Mouse (Mus musculus): ENCODE data around the gene Kcnk4. TPM values are rescaled to one million over a fixed set of nuclear protein-coding genes. Genes with fewer than 3 reads are reported as not detected.

Kcnk4 gene
- total RNA-seq, 2 experiments from 2014 or later, result not detected

DNA sequence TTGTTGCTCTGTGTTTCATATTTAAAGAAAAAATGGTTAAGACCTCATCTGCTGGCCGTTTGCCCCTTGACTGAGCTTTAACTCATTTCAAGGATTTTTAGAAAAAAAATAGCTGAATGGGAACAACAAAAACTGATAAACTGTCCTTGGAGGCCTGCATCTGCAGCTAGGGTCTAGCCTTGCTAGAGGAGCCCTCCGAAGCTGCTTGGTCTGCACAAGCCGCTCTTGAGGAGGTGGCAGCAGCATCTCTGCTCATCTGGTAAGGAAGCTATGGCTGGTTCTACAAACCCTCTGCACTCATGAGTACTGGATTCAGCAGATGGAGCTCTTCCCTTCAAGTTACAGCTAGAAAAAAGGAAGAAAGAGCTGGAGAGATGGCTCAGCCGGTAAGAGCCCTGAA lies 56.4 kb downstream of the Kcnk4 start:
- DNase-seq, result no peak

DNA sequence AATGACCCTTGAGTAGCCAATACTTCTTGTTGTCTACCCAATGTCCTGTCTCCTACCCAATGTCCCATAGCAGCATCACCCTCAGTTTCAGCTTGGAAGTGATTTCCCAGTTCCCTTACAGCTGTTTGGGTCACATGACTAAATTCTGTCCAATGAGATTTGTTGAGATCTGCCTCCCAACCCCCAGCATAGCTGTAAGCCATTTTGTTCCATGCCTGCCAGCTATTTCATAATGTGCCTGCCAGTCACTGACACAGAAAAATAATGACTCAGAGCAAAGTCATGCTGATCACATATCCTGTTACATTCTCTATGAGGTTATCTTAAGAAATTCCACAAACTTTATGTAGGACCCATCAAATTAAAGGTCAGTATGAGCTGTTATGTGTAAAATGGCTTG lies 57.5 kb downstream of the Kcnk4 start:
- no peak for DNase-seq

DNA sequence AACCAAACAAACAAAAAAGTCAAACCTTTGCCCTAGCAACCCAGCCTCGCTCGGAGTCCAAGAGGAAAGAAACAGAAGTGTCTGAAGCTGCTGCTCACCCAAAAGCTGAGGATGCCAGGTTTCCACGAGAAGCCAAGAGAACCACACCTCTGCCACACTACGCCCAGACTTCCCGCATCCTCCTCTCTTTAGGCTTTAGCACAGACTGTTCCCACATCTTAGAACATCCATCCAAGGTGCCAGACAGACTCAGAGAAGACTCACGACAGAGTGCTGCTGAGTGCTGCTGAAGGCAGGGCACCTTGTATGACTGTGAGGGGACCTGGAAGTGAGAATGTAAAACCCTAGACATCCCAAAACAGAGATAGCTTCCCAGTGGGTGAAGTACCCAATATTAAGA lies 58.5 kb downstream of the Kcnk4 start:
- no peak for DNase-seq

DNA sequence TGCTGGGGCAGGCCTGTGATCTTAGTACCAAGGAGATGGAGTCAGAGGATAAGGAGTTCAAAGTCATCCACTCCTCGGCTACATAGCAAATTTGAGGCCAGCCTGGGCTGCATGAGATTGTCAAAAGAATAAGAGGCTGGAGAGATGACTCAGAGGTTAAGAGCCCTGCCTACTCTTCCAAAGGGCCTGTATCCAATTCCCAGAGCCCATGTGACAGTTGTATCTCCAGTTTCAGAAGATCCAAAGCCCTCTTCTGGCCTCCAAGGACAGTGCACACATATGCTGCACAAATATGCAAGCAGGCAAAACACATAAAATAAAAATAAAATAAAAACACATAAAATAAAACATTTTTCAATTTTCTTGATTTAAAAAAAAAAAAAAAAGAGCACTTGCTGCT lies 60.1 kb downstream of the Kcnk4 start:
- DNase-seq, result no peak

Small RNA genes within 50 kb of the gene (microRNA-seq; reads per million reads assigned to microRNA genes)
- 3.4 to 3.7 reads per million in 2 experiments for gene Mir6990 (ENCODE audit: borderline replicate concordance in 2 of 2)

Other genes starting within 250 kb of the Kcnk4 start
- gene Rps6ka4, start 93.9 kb downstream of the Kcnk4 start, total RNA-seq (2021), result 1 to 10 TPM; 6.7 to 7.2 TPM
- under 1 TPM; 0.40 to 0.41 TPM for gene Ccdc88b, start 76.3 kb downstream of the Kcnk4 start, total RNA-seq (2021)
- gene Trmt112, start 24.8 kb downstream of the Kcnk4 start, total RNA-seq (2021), result 10 to 100 TPM; 28.8 to 32.2 TPM
- gene Prdx5, start 24.4 kb downstream of the Kcnk4 start, total RNA-seq (2021), result 100 to 1,000 TPM; 212 to 215 TPM
- gene Esrra, start 12.7 kb downstream of the Kcnk4 start, total RNA-seq (2021), result 10 to 100 TPM; 86.8 to 89.5 TPM
- gene Catsperz, start 9.1 kb downstream of the Kcnk4 start, total RNA-seq (2021), result not detected
- gene Bad, start 7.3 kb upstream of the Kcnk4 start, total RNA-seq (2021), result 10 to 100 TPM; 11.5 to 14.3 TPM
- 10 to 100 TPM in 1 of 2 experiments, 1 to 10 TPM in 1; 9.5 to 10.9 TPM for gene Gpr137, start 8.0 kb upstream of the Kcnk4 start, total RNA-seq (2021)
- 100 to 1,000 TPM; 113 to 131 TPM for gene Ppp1r14b, start 40.5 kb upstream of the Kcnk4 start, total RNA-seq (2021)
- 10 to 100 TPM in 1 of 2 experiments, 1 to 10 TPM in 1; 9.8 to 10.4 TPM for gene Plcb3, start 42.0 kb upstream of the Kcnk4 start, total RNA-seq (2021)
- gene Fkbp2, start 46.0 kb upstream of the Kcnk4 start, total RNA-seq (2021), result 10 to 100 TPM in 1 of 2 experiments, 1 to 10 TPM in 1; 7.9 to 12.4 TPM
- gene Vegfb, start 53.1 kb upstream of the Kcnk4 start, total RNA-seq (2021), result 100 to 1,000 TPM; 143 to 156 TPM
- 10 to 100 TPM; 31.3 to 32.9 TPM for gene Dnajc4, start 58.1 kb upstream of the Kcnk4 start, total RNA-seq (2021)
- 10 to 100 TPM; 15.6 to 17.2 TPM for gene Nudt22, start 61.6 kb upstream of the Kcnk4 start, total RNA-seq (2021)
- 10 to 100 TPM; 21.5 to 24.5 TPM for gene Trpt1, start 61.6 kb upstream of the Kcnk4 start, total RNA-seq (2021)
- gene Fermt3, start 85.0 kb upstream of the Kcnk4 start, total RNA-seq (2021), result 1 to 10 TPM in 1 of 2 experiments, under 1 TPM in 1; 0.84 to 1.2 TPM
- 10 to 100 TPM; 86.5 to 95.6 TPM for gene Stip1, start 105.5 kb upstream of the Kcnk4 start, total RNA-seq (2021)
- 100 to 1,000 TPM; 227 to 252 TPM for gene Macrod1, start 122.3 kb upstream of the Kcnk4 start, total RNA-seq (2021)
- under 1 TPM; 0.31 to 0.35 TPM for gene Flrt1, start 171.2 kb upstream of the Kcnk4 start, total RNA-seq (2021)